Mouse (Mus musculus) granulocyte monocyte progenitor cell, adult 5-6 weeks (primary cell): ENCODE measurements around the gene Kcnip1. TPM values are rescaled to one million over a fixed set of nuclear protein-coding genes. Genes with fewer than 3 reads are reported as not detected.

Experiments used
- ATAC-seq: replicated peaks from 2 replicates; pipeline ENCODE4 v1.8.0; 2016; ENCODE audit warnings: mild to moderate bottlenecking, moderate TSS enrichment, inconsistent platforms; ENCODE audit not compliant: poor library complexity, severe bottlenecking
- total RNA-seq, 2 experiments: library from RNA; stranded (forward) in 1 of 2; stranded (reverse) in 1 of 2; fragments of 200-712, 200-1000 nt in 1 of 2; fragments of >200 nt in 1 of 2; fragmentation: Nextera tagmentation in 1 of 2; gene quantifications; 2 replicates each; pipeline ENCODE4 v1.2.3; 2014 to 2017

Gene Kcnip1
- total RNA-seq, 2 experiments from 2014 or later, result not detected

DNA sequence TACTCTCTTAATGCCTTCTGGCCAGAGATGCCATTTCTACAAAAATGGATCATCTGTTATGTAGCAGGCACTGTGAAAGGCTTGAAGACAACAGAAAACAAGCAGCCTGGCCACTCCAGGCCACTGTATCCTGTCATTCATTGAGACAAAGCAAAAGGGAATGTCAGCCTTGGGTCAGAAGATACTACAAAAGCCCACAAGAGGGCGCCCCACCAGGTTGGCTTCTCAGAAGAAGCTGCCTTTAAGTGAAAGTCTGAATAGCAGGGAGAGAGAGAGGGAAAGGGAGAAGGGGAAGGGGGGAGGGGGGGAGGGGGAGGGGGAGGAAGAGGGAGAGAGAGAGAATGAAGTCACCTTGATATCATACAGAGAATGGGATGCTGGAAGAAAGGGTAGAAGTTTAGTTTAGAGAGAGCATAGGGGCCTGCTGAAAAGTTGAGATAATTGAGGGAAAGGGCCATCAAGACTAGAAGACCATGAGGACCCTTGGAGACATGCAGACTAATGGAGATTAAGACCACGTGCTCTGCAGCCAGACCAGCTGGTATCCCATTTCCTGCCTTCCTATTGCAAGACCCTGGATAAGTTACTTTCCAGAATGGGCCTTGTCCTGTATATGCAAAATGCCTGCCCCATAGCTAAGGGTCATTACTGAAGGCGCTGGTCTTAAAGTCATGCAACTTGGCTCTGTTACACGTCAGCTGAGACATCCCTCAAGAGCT lies 48.7 kb downstream of the Kcnip1 start:
- ATAC-seq, result peak; percentile 69

DNA sequence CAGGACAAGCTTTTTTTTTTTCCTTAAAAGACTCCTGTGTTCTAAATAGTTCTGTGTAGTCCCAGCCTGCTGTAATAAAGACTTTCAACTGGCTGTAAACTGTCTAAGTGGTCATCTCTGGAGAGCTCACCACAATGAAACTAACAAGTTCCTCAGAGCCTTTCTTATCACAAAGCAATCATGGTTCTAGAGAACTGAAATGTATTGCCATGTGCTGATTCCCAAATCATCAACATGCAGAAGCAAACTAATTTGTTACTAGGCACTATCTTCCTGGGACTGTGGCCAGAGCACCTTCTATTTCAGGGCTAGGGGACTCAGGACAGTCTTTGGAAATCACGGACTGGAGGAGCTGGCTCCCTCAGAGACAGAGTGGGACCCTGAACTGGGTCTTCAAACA lies 49.4 kb downstream of the Kcnip1 start:
- ATAC-seq, result no peak

DNA sequence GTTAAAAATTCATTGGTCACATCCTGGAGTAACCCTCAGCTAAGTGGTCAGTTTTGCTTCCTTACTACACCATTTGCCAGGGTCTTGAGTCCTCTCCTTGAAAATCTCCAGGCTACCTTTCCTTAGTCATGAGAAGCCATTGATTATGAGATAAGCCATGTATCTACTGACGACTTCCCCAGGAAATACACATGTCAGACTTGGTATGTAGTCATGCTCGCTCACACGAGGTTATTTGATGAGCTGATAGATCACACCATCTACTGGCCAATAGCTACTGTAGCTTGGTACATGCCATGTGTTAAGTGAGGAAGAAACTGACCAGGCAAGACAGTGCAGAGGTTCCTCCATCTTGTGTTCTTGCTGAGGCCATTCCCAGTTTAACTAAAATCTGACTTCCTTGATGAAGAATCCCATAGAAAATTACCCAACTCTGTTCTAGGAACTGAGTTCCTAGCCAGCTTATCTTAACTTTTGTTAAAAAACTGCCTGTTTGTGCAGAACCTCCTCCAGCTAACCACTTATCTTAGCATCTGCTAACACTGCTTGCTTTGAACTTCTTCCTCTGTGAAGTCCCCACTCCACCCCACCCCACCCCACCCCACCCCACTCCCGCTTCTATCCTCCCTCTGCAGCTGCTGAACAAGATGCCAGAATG lies 53.4 kb downstream of the Kcnip1 start:
- ATAC-seq, result peak; percentile 16; the same call in 1 of the 2 replicates

DNA sequence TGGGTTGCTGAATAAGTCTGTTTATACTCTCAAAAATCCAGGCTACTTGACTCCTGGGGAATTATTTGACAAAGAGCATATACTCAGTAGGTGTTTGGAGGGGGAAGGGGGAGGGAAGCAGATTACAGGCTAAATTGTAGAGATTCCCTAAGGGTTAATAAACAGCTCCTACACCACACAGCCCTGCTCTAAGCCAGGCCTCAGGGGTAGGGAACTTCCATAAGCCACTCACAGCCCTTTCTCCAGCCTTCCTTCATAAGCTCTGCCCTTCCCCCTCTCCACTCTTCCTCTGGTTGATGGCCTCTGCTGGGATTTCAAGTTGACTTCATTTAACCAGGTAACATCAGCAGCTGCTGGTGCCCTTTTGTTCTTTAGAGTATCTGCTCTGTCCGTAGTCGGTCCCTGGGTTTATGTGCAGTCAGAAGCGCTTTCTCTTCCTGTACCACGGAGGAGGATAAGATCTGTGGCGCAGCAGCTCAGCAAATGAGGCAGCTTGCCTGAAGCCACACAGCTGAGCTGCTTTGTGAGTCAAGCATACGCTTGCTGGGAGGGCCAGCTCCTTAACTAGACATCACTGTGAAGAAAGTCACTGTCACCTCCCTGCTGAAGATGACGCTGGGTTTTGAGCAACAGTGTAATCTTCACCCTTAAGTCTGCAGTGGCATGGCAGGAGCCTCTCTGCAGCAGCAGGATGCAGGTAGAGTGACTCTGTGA lies 54.2 kb downstream of the Kcnip1 start:
- ATAC-seq, result peak; percentile 64

DNA sequence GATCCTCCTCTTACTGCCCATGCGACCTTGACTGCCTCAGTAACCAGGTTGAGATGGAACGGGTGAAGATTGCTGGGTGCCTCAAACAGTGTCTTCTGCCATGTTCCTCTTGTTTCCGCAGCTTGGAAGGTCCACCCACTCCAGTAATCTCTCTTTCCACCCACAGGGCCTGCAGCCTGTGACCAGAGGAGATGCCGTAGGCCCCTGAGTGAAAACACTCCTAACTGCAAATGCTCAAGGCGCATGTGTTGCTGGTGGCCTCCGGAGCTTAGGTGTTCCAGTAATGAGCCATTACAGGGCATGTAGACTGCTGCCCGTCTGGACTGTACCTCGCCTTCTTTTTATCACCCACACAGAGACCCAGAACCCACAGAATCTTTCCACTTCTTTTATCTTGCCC lies 55.3 kb downstream of the Kcnip1 start:
- ATAC-seq, result no peak

DNA sequence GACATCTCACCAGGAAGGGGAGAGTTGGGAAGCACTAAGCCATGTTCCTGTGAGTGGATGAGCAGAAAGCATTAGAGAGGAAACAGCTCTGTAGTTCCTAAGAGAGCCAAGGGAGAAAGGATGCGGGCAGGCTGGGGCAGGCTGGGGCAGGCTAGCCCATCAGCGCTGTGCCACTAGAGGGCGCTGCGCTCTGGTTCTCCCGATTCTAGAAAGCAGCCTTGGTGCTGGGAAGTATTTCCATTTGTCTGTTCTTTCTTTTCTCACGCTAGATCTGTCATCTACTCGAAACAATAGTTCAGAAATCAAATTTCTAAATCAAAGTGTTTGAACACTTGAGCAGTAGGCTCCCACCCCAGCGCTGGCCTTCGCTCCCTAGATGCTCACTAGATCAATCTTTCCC lies 58.7 kb downstream of the Kcnip1 start:
- ATAC-seq, result no peak

DNA sequence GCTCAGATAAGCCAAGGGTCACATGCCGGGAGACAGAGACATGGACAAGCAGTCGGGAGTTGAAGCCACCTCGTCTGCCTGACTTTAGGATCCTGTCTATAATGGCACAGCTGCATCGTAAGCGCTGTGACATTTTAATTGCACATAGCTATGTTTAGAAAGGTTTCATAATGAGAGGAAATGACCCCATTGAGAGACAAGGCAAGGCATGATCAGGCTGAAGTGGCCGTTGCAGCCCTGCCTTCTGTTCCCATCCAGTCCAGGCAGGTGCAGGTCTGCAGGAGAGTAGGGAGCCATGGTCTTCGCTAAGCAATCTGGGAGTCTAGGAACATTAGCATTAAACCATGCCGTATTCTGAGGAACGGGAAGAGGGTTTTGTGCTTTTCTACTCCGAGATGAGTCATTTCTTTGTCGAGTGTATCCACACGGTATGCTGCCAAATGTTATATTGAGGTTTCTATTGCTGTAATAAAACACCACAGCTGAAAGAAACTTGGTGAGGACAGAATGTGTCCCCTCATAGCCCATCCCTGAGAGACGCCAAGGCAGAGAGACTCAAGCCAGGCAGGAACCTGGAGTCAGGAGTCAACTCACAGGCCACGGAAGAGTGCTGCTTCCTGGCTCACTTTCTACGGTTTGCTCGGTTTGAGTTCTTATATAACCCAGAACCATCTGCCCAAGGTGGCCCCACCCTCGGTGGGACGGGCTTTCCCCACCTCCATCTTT lies 60.4 kb downstream of the Kcnip1 start:
- peak; percentile 64 for ATAC-seq

DNA sequence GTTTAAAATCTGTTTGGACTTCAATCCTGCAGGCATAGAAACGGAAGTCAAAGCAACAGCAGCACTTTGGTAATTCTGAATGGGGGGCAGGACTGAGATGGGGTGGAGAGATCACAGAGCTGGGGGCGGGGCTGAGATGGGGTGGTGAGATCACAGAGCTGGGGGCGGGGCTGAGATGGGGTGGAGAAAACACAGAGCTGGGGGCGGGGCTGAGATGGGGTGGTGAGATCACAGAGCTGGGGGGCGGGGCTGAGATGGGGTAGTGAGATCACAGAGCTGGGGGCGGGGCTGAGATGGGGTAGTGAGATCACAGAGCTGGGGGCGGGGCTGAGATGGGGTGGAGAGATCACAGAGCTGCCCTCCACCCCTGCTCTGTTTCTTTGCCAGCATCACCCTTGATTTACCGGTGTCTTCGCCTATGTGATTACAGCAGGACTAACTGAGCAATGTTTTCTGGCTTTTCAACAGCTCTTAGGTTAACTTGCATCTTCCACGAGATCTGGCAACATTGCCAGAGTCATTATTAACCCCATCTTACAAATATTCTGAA lies 61.0 kb downstream of the Kcnip1 start:
- ATAC-seq, result peak; percentile 69

DNA sequence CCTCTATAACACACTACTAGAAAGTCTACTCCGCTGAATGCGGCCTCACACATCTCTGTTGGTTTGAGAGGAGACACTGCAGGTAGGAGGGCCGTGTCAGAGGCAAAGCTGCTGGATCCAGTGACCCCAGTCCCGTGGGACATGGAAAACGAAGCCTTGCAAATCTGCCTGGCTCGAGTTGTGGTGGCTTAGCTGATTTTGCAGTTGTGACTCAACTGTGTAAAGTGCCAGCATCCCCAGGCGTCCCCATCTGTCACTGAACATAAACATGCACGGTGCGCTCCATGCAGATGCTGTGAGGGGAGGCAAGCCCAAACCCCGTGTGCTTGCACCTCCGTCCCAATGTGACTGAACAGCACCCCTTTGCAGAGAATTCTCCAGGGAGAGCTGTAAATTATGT lies 63.5 kb downstream of the Kcnip1 start:
- no peak for ATAC-seq

DNA sequence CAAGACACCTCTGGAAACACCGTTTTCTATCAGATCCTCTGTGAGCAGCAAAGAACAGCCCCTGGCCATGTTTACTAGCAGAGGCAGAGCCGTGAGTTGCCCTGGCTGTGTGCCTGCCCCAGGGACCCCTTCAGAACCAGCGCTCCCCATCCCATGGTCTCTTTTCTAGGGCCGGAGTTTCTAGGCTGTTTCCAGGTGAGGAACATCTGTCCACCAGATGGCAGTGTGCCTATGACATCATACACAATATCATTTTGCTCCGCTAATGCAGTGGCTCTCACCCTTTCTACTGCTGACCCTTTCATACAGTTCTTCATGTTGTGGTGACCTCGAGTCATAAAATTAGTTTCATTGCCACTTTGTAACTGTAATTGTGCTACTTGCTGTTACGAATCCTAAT lies 64.3 kb downstream of the Kcnip1 start:
- peak; percentile 28; the same call in 1 of the 2 replicates for ATAC-seq

DNA sequence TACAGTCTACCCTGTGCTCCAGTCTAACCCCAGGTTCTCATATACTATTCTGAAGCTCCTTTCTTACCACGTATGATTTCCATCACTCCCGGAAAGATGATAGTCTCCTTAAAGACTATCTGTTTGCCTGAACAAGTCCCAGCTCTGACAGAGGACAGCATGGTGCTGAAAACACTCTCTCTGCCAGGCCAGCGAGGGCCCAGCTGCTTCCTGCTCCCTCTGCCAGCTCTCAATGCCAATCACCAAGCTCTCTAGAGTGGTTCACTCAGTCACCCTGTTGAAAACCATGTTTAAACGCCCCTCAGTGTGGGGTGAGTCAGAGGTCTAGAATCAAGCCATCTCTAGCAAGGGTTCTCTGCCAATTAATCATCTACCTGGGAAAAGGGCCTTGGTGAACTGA lies 65.1 kb downstream of the Kcnip1 start:
- ATAC-seq, result no peak

DNA sequence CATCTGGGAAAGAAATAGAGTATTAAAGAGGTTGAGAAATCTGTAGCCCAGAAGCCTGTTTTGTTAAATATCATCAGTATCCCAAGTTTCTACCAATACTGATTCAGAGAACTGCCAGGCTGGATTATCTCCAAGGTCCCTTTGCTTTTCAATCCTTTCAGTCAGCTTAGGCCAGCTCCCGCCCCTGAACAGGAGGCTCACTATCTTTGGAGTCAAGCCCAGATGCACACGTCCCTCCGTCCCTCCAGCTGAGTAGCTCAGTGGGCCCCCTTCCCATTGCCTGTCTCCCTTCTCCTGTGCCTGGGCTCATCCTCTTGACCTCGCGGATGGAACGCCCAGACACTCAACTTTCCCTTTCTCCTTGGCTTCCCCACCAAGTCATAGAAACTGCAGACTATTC lies 65.6 kb downstream of the Kcnip1 start:
- no peak for ATAC-seq

DNA sequence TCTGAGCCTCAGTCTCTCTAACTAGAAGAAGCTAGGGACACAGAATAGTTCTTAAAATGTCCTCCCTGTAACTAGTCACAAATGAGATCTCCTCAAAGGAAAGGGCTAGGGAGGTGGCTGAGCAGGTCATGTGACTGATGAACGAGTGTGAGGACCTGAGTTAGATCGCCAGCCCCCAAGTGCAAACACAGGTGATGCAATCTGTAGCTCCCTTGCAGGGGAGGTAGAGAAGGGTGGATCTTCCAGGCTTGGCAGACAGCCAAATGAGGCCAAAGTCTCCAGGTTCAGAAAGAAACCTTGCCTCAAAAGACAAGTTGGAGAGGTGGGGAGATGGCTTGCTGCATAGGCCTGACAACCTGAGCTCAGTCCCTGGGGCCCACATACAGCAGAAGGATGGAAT lies 66.4 kb downstream of the Kcnip1 start:
- no peak for ATAC-seq

DNA sequence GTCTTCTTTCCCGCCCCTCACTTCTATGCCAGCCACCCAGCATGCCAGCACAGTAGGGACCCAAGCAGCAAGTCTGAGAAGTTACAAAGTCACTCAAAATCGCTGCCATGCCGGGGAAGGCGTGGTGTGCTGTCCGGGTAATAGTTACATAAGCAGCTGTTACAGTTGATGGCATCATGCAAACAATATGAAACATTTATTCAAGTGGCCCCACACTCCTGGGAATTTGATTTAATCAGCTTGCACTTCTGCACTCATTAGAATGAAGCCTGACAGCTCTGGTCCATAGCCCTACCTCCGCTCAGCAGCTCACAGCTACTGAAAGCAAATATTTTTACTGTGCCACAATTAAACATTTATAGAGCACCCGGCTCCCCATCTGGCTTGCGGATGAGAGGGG lies 67.2 kb downstream of the Kcnip1 start:
- ATAC-seq, result no peak

DNA sequence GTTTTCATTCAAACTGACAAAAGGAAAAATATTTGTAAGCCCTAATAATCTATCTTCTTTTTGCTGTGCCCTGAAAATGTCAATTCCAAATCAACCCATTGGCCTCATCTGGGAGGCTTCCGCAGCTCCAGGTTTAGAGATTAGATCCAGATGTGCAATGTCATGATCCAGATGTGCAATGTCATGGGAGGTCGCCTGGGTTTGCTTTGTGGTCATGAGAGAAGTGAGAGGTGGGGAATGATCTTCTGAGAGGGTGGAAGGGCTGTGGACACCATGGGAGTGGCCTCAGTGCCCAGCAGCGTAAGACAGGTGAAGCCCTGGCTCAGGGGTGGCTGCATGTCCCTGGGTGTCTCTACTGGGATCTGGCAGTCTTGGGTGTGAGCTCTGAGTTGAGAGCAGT lies 69.9 kb downstream of the Kcnip1 start:
- 0 out of 2 replicates have a peak, but pooled peaks have one; percentile 3 for ATAC-seq

DNA sequence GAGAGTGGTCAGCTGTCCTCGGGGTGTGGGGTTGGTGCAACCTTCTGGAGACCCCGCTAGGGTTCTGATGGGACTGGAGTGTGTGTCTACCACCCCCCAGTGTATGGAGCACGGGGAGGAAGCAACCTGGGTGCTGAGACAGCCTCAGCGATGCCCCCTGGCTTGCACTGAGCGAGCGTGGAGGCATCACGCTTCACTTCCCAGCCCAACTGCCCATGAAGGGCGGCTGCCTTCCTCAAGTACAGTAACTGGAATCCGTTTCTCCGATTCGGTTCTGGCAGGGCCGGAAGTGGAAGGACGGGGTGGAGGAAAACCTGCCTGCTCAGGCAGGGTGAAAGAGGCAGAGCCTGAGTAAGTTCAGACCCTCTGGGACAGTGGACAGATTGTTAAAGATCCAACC lies 71.5 kb downstream of the Kcnip1 start:
- ATAC-seq, result no peak

DNA sequence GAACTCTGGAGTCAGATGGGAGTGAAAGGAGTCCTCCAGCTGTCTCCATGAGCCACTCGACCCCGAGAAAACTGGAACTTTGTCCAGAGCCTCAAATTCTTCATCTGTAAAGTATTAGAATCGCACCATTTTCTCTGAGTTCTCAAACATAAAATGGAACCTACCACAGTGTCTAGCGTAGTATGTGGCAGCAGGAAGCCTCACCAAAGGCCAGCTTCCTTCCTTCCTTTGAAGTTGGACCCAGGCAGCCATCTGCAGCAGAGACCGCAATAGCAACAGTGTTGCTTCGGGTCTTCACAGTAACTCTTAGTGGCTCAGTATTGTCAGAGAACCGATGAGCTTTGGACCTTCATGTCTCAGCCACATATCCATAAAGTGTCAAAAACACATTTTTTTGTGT lies 73.1 kb downstream of the Kcnip1 start:
- ATAC-seq, result no peak

DNA sequence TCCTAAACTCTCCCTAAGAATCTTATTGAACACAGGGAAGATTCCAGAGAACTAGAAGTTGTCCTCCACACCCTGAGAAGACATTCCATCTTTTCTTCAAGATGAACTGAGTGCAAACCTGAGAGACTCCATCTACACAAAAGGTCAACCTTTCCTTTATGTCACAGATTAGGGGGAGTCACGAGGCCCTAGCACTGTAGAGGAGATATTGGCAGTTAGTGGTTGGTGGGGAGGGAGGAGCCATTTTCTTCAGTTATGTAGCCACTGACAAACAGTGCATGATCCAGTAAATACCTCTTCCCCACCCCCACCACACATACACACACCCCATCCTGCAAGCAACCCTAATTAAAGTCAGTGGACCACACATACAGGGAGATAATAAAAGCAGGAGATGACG lies 74.5 kb downstream of the Kcnip1 start:
- no peak for ATAC-seq

DNA sequence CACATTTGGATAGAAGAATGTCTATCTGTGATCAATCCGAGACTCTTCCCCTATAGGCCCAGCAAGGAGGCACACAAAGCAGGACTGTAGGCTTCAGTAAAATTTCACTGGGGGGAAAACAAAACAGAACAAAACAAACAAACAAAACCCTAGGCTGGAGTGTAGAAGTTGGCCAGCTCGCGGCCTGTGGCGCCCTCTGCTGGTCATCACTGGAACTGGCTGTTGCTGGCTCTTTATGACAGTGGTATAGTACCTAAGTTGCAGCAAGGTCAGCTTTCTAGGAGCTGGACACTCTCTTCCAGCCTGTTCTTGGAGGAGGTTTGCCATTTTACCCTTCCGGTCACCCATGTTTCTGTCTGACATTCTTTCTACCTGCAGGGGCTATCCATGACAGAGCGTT lies 75.4 kb downstream of the Kcnip1 start:
- ATAC-seq, result peak; percentile 64

DNA sequence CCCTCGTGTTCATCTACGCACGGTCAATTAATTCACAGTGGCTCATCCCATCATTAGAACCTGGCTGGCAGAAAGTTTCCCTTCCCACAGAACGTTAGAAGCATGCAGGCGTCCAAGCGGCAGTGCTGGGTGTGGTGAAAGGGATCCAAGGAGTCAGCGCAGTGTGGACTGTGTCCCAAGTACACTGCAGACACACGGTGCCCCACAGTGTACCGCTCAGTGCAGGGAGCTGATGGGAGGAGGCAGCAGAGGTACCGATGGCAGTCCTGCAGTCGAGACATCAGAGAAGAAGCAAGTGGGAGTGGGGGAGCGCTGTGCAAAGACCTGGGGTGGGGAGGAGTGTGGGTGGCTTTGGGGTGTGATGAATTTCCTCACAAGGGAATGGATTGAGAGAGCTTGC lies 78.7 kb downstream of the Kcnip1 start:
- ATAC-seq, result no peak

DNA sequence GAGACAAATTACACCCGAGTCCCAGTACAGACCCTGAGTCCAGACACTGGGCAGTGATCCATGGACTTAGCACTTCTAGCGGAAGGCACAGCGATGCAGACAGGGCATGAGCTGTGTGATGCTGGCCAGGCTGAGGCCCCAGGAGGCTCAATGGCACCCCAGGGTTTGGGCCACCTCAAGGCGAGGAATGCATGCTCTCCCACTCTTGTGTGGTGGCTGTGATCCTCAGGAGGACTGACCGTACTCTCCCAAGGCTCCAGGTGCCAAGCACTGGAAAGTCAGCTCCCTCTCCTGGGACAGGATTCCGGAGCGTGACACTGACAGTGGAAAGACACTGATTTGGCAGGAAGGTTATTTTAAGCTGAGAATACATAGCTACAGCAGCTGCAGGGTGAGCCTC lies 79.9 kb downstream of the Kcnip1 start:
- no peak for ATAC-seq
